In the genomic region with DNA sequence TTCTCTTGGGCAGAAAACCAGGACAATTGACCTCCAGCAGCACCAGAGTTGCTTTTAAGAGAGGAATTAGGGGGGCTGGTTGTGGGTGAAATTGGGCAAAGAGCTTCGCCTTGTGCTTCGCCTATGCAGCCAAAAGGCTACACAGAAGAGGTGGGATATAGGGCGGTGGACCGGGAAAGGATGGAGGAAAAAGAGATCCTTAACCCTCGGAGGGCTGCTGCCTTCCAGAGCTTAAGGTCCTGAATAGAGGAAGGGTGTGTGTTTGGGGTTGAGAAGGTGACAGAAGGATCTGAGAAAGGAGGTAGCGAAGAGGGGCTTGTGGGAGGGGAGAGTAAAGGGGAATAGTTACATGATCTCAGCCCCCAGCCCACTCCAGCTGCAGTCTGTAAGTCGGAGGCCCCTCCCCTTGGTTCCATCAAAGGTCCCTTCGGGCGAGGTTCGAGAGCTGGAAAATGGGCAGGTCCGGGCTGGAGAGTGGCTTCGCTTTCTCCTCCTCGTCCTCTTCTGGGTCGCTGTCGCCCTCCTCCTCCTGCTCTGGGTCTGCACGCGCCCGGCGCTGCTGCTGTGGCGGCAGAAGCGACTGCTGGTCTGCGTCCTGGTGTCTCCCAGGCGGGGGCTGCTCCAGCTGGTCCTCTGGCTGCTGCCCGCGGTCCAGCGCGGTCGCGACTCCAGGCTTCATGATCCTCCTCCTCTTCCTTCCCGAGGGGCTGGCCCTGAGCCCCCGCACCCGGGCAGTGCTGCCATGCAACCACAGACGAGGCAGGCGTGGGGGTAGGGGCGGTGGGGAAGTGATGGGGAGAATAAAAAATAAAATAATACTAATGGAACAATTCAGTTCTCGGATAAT, we compare ENCODE assay signal across 8 mouse cellular contexts. TPM values are rescaled to one million over a fixed set of nuclear protein-coding genes. Genes with fewer than 3 reads are reported as not detected.
DNase-seq lines count a peak whose midpoint lies in the region; ATAC-seq lines count a peak whose summit lies in the region.

No protein-coding gene starts in this region.

- no peak for ATAC-seq in megakaryocyte progenitor cell, adult 5-6 weeks (replicated peaks; ENCODE audit: poor library complexity)

- intact Hi-C loops in left cerebral cortex, postnatal 4 days (cut with DNase I), result loop anchor here (5.0 kb wide), 1 partner anchor 41 kb away; no protein-coding TSS in a partner anchor

- DNase-seq in kidney, postnatal 4 days, result peak; percentile 31 to 54
- DNase-seq in kidney, adult 9 months, result no peak
- peak; percentile 35 for DNase-seq in cerebellum, adult 9-11 months
- DNase-seq in frontal cortex, postnatal 36 days (ENCODE audit: low spot score in 2 of 2), result peak; percentile 42 to 57
- peak; percentile 72 for DNase-seq in left cerebral cortex, postnatal 4 days
- peak; percentile 68 to 72 for DNase-seq in right cerebral cortex, postnatal 10 days (ENCODE audit: low spot score in 2 of 2)
- DNase-seq in gastrocnemius, postnatal 4 days (ENCODE audit: low spot score in 2 of 2), result no peak

RNA-seq across cellular contexts. Expression of gene March4, which starts 0.8 kb away (rescaled TPM):
- total RNA-seq in left cerebral cortex, postnatal 4 days (2021), result 10 to 100 TPM; 64.8 to 68.3 TPM
- under 1 TPM; 0.05 to 0.16 TPM for total RNA-seq in gastrocnemius, postnatal 4 days (2021)
- 0.02 TPM in 1 of 2 replicates, not detected in the other for total RNA-seq in megakaryocyte progenitor cell, adult 5-6 weeks (2015)
- total RNA-seq in megakaryocyte progenitor cell, adult 5-6 weeks (2017), result 0.12 TPM in 1 of 2 replicates, not detected in the other

RNA-seq across cellular contexts. Expression of gene Smarcal1, which starts 47.1 kb away (rescaled TPM):
- 10 to 100 TPM; 46.8 to 50.9 TPM for total RNA-seq in left cerebral cortex, postnatal 4 days (2021)
- 10 to 100 TPM; 26.3 to 27.6 TPM for total RNA-seq in gastrocnemius, postnatal 4 days (2021)
- total RNA-seq in megakaryocyte progenitor cell, adult 5-6 weeks (2015), result 20.1 and 24.7 TPM in 2 replicates
- 26.7 and 28.9 TPM in 2 replicates for total RNA-seq in megakaryocyte progenitor cell, adult 5-6 weeks (2017)

Comparison
In these comparisons a context has a peak if more than half of its experiments do, and no peak if none do; other contexts are left out.
1. DNase-seq: peak in kidney, postnatal 4 days (2 of 2), cerebellum, adult 9-11 months (single experiment), frontal cortex, postnatal 36 days (2 of 2), left cerebral cortex, postnatal 4 days (single experiment) and right cerebral cortex, postnatal 10 days (2 of 2); none in kidney, adult 9 months (single experiment) and gastrocnemius, postnatal 4 days (0 of 2).
2. RNA of gene March4, which starts 0.8 kb away (total RNA-seq): 64.8 to 68.3 TPM in left cerebral cortex, postnatal 4 days; 0.05 to 0.16 TPM in gastrocnemius, postnatal 4 days and 0.02 to 0.12 TPM in megakaryocyte progenitor cell, adult 5-6 weeks; every median in the first group is over 10 times any median in the second.